ENCODE assay signal across 7 mouse cellular contexts in the genomic region with DNA sequence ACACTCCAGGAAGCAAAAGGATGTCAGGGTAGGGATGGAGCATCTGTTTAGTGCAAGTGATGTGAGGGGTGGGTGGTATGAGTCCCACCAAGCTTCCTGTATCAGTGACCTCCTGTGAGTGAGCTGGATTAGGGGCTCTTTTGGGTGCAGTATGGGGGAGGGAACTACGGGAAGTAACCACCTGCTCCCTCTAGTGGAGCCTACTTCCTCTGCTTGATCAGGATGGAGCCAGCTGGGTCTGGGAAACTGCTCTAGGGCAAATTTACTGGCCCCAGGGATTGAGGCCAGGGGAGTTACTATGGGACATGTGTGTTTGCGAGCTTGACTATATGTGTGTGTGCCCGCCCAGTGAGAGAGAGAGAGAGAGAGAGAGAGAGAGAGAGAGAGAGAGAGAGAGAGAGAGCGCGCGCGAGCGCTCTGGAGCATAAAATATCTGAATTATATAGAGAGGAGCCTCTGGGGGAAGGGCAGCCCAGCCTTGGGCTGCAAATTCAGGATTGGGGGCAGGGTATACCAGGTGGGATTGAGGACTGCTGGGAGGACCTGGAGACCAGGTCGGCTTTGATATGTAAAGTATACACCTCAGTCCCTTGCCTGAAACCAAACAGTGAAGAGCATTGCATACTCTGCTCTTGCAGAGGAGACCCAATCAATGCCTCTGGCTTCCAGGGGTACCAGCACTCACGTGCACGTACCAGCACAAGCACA. TPM values are rescaled to one million over a fixed set of nuclear protein-coding genes. Genes with fewer than 3 reads are reported as not detected.
DNase-seq lines count a peak whose midpoint lies in the region; ATAC-seq and TF ChIP-seq lines count a peak whose summit lies in the region.

No protein-coding gene starts in this region.

- no peaks in the 10 kb centered on the region for H3K36me3 ChIP-seq in lung, embryonic 16.5 days (ENCODE audit: control insufficient read depth, insufficient read depth, low read length)
- peaks cover 3% of the 10 kb centered on the region; the same call in 1 of the 2 replicates for H3K36me3 ChIP-seq in forebrain, embryonic 10.5 days (replicated peaks)
- H3K36me3 ChIP-seq in midbrain, postnatal 0 days (ENCODE audit: insufficient read depth, low read length): no peaks in the 10 kb centered on the region

- 23% methylated on average over 11 of the region's 11 CpGs for WGBS in lung, embryonic 16.5 days
- 27% methylated on average over 11 of the region's 11 CpGs for WGBS in forebrain, embryonic 10.5 days
- 16% methylated on average over 11 of the region's 11 CpGs for WGBS in midbrain, postnatal 0 days

- no peaks in the 10 kb centered on the region for H3K9me3 ChIP-seq in lung, embryonic 16.5 days (ENCODE audit: control insufficient read depth, low read length)
- H3K9me3 ChIP-seq in forebrain, embryonic 10.5 days: no peaks in the 10 kb centered on the region
- no peaks in the 10 kb centered on the region for H3K9me3 ChIP-seq in midbrain, postnatal 0 days (ENCODE audit: low read length)

- ATAC-seq in lung, embryonic 16.5 days (ENCODE audit: low read depth): peak; percentile 29
- ATAC-seq in midbrain, postnatal 0 days (ENCODE audit: low FRiP score): 0 out of 2 replicates have a peak, but pooled peaks have one; percentile 16
- ATAC-seq in inflammation-experienced regulatory T-cells, adult 6 months: no peak

- no peaks in the 10 kb centered on the region for H3K27me3 ChIP-seq in lung, embryonic 16.5 days (ENCODE audit: control insufficient read depth, insufficient read depth, low read depth, low read length)
- H3K27me3 ChIP-seq in forebrain, embryonic 10.5 days (ENCODE audit: poor library complexity, severe bottlenecking): peaks cover 13% of the 10 kb centered on the region
- H3K27me3 ChIP-seq in midbrain, postnatal 0 days (ENCODE audit: insufficient read depth, low read length): no peaks in the 10 kb centered on the region

- H3K27ac ChIP-seq in lung, embryonic 16.5 days (ENCODE audit: low read length): no peak overlapping the region
- H3K27ac ChIP-seq in forebrain, embryonic 10.5 days: no peak overlapping the region
- no peak overlapping the region for H3K27ac ChIP-seq in midbrain, postnatal 0 days (ENCODE audit: low read depth, low read length)

- H3K4me3 ChIP-seq in lung, embryonic 16.5 days (ENCODE audit: low read length): no peak overlapping the region
- peak overlapping the region; percentile 25; the same call in 1 of the 2 replicates for H3K4me3 ChIP-seq in forebrain, embryonic 10.5 days
- H3K4me3 ChIP-seq in midbrain, postnatal 0 days (ENCODE audit: low read depth, low read length): no peak overlapping the region

- peaks cover 8% of the 10 kb centered on the region for H3K4me1 ChIP-seq in lung, embryonic 16.5 days (replicated peaks; ENCODE audit: control insufficient read depth, insufficient read depth, low read length)
- H3K4me1 ChIP-seq in forebrain, embryonic 10.5 days: peaks cover 19% of the 10 kb centered on the region
- H3K4me1 ChIP-seq in midbrain, postnatal 0 days (ENCODE audit: insufficient read depth, low read length): 0 out of 2 replicates have a peak, but pooled peaks cover 6% of the 10 kb centered on the region

- no peak overlapping the region for H3K9ac ChIP-seq in lung, embryonic 16.5 days (ENCODE audit: low read length)
- no peak overlapping the region for H3K9ac ChIP-seq in midbrain, postnatal 0 days (replicated peaks; ENCODE audit: low read length, poor library complexity, severe bottlenecking)

- no peak for DNase-seq in lung, postnatal 4 days
- DNase-seq in forebrain, embryonic 10.5 days (ENCODE audit: extremely low spot score, low spot score): peak; percentile 44
- DNase-seq in kidney, postnatal 14 days: peak; percentile 20
- DNase-seq in midbrain, postnatal 0 days (ENCODE audit: low spot score): peak; percentile 49
- DNase-seq in right cerebral cortex, adult 2 months (ENCODE audit: low spot score in 2 of 2): no peak

- peak; percentile 65 for TF ChIP-seq CTCF in midbrain, postnatal 0 days (IDR thresholded peaks at IDR 0.05)

- no peak overlapping the region; the same call in 1 of the 2 replicates for H3K4me2 ChIP-seq in lung, embryonic 16.5 days (ENCODE audit: low read depth, low read length)
- no peak overlapping the region for H3K4me2 ChIP-seq in midbrain, postnatal 0 days (ENCODE audit: low read depth, low read length, poor library complexity, severe bottlenecking)

RNA-seq across cellular contexts. Expression of a gene that starts 30.5 kb away (rescaled TPM):
- 152 and 157 TPM in 2 replicates for polyA plus RNA-seq in lung, embryonic 16.5 days (2015; fragmentation: Nextera tagmentation; extraction: Ambion mirVana)
- polyA plus RNA-seq in forebrain, embryonic 10.5 days (2016; fragmentation: Nextera tagmentation; extraction: Ambion mirVana): 231 and 246 TPM in 2 replicates
- 39.6 and 49.4 TPM in 2 replicates for total RNA-seq in midbrain, postnatal 0 days (2014; rRNA removed)
- 150 and 156 TPM in 2 replicates for polyA plus RNA-seq in midbrain, postnatal 0 days (2015; fragmentation: Nextera tagmentation; extraction: Ambion mirVana)
- 100 to 1,000 TPM; 115 to 161 (median 118) TPM for polyA plus RNA-seq in inflammation-experienced regulatory T-cells, adult 6 months (2017; shearing (Covaris generic))

RNA-seq across cellular contexts. Expression of a gene that starts 37.9 kb away (rescaled TPM):
- 21.3 and 21.4 TPM in 2 replicates for polyA plus RNA-seq in lung, embryonic 16.5 days (2015; fragmentation: Nextera tagmentation; extraction: Ambion mirVana)
- 20.5 and 23.0 TPM in 2 replicates for polyA plus RNA-seq in forebrain, embryonic 10.5 days (2016; fragmentation: Nextera tagmentation; extraction: Ambion mirVana)
- 15.9 and 20.4 TPM in 2 replicates for total RNA-seq in midbrain, postnatal 0 days (2014; rRNA removed)
- 8.4 and 8.9 TPM in 2 replicates for polyA plus RNA-seq in midbrain, postnatal 0 days (2015; fragmentation: Nextera tagmentation; extraction: Ambion mirVana)
- 10 to 100 TPM; 22.5 to 30.6 (median 22.6) TPM for polyA plus RNA-seq in inflammation-experienced regulatory T-cells, adult 6 months (2017; shearing (Covaris generic))

RNA-seq across cellular contexts. Expression of a gene that starts 39.3 kb away (rescaled TPM):
- polyA plus RNA-seq in lung, embryonic 16.5 days (2015; fragmentation: Nextera tagmentation; extraction: Ambion mirVana): 16.2 and 16.8 TPM in 2 replicates
- 26.8 and 32.0 TPM in 2 replicates for polyA plus RNA-seq in forebrain, embryonic 10.5 days (2016; fragmentation: Nextera tagmentation; extraction: Ambion mirVana)
- total RNA-seq in midbrain, postnatal 0 days (2014; rRNA removed): 54.8 and 56.5 TPM in 2 replicates
- 50.5 and 54.0 TPM in 2 replicates for polyA plus RNA-seq in midbrain, postnatal 0 days (2015; fragmentation: Nextera tagmentation; extraction: Ambion mirVana)
- 100 to 1,000 TPM in 2 of 3 experiments, 10 to 100 TPM in 1; 72.1 to 124 (median 106) TPM for polyA plus RNA-seq in inflammation-experienced regulatory T-cells, adult 6 months (2017; shearing (Covaris generic))

Comparison
In these comparisons a context has a peak if more than half of its experiments do, and no peak if none do; other contexts are left out.
1. DNase-seq: peak in forebrain, embryonic 10.5 days (single experiment), kidney, postnatal 14 days (single experiment) and midbrain, postnatal 0 days (single experiment); none in lung, postnatal 4 days (0 of 2) and right cerebral cortex, adult 2 months (0 of 2).